Mouse (Mus musculus) lung, postnatal 14 days (tissue): ENCODE results near the gene Slc9a9.
A peak's percentile ranks its signal among the peaks of the same experiment; 100 is the strongest.

Source experiments
- DNase-seq: peaks from one replicate; pipeline ENCODE4 v3.0.0; 2021

The Slc9a9 gene

DNA sequence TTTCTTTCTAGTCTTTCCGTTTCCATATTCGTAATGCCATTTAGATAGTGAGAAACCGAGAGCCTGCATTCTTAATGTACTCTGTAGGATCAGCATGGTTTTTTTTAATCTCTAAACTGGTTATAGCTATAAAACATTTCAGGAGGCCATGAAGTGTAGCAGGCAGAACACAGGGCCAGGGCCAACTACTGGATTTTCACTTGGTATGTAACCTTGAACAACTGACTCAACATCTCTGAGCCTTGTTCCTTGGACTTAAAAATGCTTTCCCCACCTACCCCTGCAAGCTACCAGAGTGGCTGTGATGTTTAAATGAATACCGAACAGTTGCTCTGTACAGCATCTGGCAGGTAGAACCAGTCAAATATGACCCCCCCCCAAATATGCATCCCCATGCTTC, 418.5 kb downstream of the Slc9a9 start:
- DNase-seq: no peak

DNA sequence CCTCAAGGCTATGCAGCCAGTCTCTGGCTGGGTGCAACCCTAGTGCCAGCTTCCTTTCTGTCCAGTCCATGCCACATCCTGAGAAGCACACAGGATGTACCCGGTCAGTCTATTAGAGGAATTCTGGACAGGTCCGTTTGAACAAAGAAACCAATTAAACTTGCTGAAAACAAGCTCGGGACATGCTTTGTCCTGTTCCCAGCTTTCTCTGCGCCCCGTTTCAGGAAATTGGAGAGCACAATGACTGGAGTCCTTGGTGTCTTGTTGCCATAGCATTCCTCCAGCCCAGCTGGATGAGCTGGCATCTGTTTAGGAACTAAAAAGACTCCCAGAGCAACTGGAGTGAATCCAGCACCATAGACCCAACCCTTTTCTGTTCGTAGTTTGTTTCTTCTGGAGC, 419.3 kb downstream of the Slc9a9 start:
- peak; percentile 13 for DNase-seq

DNA sequence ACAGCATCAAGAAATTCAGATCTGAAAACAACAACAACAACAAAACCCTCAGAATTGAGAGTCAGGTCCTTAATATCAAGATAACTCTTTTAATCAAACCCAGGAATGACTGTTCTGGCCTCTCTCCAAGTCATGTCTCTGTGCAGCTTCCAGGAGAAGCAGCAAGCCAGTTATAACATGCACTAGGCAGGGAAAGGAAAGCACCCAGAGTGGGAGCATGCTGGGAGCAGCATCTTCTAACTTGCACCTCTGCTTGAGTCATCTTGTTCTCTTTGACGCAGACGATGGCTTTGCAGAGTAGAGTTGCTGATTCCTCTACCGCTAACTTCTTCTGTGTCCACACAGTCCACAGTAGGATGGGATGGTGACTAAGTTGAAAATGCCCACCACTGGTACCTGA, 426.8 kb downstream of the Slc9a9 start:
- no peak for DNase-seq

DNA sequence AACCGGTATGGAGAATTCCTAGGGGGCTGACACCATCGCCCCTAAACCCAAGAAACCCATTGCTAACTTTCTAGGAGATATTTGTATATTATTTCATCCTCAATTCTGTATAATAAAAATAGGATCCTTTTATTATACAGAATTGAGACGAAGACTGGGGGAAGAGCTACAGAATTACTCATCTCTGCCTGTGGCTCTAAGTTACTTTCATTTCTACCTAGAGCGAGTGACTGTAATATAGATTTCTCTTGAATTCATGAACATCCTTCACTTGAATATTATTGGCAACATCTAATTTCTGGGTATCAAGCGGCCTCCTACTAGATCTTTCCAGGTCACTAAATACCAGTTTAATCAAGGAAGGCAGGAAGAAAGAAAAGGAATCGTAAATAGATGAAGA, 436.1 kb downstream of the Slc9a9 start:
- DNase-seq: no peak

DNA sequence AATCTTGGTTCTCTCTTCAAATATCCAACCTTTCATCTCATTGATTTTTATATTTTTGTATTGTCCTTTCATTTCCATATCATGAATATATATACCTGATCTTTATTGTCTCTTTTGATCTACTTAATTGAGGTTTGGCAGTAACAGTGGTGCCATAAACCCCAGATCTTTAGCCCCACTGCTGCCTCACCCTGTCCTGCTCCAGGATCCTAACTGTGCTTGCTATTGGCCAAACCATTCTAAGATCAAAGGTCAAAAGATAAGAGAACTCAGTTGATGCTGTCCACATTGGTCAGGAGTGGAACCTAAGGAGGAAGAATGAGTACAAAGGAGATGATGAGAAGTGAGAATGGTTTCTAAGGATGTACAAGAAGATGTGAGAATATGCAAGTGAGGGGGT, 440.1 kb downstream of the Slc9a9 start:
- no peak for DNase-seq

DNA sequence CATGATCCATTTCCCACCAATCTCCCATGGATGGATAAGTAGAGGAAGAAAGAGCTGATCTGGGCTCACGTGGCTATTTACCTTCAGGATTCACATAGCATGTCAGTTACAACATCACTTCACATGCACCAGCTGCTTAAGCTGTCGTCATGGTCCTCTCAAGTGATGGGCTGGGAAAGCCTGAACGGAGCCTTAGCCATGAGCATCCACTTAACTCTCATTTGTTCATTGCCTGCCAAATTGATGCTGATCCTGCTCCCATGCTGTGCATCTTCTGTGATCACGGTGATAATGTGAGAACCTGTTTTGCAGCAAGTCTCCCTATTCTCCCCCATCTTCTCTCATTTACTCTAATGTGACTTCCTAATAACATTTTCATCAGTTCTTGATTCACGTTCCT, 441.1 kb downstream of the Slc9a9 start:
- no peak for DNase-seq

DNA sequence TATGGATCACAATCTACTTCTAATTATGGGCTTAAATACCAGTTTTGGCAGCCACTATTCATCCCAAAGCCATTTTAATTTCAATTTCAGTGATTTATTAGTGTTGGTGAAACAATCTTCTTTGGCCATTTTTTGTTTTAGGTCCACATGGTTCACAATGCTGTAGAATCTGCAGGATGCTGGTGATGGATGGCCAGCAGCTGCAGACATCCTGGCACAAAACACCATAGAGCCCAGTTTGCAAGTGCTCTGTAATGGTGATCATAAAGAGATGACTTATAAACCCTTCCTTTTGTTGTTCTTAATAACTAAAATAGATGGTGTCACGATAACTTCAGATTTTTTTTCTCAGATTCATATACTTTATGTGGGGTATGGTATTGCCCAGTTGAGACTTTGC, 442.0 kb downstream of the Slc9a9 start:
- no peak for DNase-seq

DNA sequence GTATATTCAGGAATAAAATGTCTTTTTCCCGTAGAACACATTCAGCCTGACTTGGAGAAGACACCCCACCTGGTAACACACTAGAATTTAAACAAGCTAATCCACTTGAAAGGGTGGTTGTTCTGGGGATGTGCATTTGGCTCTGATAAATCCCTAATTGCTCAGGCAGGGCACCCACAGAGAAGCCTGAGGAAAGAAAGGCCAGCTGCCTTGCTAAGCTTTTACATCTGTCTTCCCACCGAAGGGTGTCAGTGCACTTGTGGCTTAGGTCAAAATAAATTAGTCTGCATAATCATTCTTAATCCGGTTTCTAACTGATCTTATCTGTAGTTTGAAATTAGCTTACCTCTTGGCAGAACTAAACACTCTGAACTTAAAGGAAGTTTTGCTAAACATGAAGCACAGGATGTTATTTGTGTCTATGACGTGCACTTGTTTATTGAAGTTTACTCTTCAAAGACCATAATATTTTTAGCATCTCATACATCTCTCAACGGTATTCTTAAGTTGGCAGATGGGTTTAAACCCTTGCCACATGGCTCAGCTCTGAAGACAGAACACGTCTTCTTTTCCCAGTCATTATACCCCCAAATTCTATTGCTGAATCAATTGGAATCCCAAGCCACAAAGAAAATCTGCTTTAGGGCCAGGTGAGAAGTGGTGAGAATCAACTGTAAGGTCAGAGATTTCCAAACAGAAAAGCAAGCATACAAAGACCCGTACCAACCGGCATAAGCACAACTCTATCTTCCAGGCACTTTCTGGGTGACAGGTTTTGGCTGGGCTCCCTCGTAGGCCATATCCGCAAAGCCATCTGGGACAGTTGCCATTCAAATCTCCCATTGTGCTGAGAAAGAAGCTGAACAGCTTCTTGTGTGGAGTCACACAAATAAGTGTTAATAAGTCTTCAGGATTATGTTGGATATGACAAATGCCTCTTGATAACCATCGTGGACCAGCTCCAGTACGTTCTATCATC, 443.7 kb downstream of the Slc9a9 start:
- peak; percentile 58 for DNase-seq

DNA sequence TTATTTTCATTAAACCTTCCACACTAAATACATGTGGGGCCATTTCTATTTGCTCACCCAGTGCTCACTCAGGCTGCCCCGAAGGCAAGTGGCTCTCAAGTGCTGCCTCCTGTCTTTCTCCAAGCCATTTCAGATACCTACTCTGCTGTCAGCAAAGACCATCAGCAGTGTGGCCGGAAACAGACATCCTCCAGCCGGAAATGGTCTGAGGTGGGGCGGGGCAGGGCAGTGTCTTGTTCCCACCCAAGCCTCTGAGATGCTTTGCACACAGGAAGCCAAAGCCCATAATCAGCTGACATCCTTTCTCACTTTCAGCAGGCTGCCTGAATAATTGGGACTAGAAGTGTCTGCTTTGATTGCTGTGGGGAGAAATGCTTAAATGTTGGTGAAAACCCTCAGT, 450.4 kb downstream of the Slc9a9 start:
- peak; percentile 22 for DNase-seq

DNA sequence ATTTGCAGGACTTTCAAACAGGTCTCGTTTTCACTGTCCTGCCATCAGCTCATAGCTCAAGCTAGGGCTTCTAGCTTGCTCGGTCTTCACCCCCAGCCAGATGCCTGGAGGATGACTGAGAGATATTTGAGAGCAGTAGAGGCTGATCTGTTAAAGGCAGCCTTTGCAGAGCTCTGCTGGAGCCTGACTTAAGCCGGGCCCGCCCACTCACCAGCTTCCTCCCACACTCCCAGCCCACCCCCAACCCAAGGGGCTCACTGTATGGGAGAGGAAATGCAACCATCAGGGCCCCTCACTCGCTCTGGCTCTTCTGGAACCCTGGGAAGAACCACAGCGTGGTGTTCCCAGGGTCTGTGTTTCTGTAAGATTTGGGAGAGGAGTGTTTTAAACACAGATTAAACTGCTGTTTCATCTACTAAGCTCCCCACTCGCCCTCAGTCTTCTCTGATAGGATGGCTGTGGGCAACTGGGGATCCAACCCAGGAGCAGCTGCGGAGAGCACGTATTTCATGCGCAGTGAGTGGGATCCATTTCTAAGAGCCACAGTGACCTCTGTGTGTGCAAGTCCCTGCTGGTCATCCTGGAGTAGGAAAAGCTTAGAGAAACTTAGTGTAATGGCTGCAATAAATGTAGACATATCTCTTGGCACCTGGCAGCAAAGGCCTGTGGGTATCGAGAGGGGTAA, 451.6 kb downstream of the Slc9a9 start:
- DNase-seq: no peak

DNA sequence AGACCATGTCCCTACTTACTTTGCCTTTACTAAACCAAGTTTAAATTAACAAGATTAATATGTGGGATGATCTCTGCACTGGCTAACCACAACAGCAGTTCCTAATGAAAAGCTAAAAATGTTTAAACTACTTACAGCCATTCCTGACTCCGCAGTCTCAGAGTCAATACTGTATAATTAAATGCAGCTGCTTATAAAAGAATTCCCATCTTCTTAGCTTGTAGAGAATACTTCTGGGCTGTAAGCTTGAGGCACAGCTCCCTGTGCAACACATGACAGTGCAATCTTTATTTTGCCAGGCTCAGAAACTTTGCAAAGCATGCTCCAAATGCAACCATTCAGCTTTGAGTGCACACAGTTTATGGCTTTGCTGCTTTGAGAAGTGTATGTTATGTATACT, 456.0 kb downstream of the Slc9a9 start:
- DNase-seq: no peak

DNA sequence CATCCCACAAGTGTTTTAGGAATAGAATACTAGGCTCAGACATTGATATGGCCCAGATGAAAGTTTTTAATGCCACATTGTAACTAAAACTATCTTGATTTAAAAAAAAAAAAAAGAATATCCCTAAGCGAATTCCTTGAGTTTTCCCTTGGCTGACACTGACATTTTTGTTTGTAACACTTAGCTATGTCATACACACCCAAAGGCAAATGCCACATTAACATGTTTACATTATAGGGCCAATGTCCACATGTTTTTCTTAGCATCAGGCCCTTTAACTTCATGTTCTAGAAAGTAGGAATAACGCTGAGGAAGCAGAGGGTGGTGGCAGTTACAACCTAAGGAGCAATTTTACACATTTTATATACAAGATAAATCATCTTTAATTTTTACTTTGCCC, 458.1 kb downstream of the Slc9a9 start:
- no peak for DNase-seq

DNA sequence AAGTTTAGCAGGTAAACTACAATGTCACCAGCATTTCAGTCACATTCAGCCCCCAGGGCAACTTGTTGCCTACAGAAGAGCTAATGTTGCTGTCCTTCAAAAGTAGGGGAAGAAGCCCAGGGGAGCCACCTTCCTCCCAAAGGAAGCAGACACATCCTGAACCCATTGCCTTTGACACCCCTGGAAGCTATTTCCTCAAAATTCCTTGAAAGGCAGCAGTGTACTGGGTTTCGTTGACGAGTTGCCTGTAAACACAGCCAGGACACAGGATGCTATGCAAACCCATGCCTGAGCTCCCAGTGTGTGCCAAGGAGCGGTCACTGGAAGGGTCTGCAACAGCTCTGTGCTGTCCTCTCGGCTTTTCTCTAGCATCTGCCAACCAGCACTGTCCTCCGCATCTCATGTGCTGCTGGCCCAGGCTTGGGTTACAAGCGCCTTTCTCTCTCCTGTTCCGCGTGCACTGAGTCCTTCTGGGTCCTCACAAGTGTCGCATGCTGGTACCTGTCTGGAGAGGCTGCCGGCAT, 479.6 kb downstream of the Slc9a9 start:
- DNase-seq: no peak

DNA sequence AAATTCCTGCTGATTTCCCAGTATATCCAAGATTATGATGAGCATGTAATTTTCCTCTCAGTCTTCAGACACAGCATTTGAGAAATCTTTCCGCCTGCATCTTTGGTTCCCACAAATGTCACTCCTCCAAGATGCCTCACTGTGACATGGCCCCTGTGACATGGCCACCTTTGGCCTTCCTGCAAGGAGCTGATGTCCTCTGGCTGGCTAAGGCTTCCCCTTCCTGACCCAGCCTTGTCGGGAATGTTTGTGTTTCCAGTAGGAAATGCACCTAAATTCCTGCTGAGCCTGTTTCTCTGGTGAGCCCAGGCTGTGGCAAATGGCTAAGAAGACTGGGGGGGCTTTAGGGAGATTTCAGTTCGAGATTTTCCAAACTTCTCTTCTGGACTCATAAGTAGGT, 480.4 kb downstream of the Slc9a9 start:
- no peak for DNase-seq

DNA sequence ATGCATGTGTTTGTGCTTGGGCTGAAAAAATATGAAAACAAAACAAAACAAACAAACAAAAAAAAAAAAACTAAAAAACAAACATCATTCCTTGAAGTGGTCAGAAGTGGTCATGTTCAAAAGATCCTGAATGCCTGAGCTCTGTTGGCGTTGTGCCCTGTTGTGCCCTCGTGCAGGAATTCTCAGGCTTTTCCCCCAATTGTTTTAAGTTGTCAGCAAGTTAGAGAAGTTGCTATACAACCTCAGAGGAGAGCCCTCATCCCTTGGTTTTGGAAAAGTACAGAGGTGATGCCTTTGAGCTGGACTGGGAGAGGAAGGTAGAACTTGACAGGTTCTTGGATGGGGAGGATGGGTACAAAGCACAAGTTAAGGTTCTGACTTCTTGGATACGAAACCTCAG, 480.9 kb downstream of the Slc9a9 start:
- DNase-seq: no peak

DNA sequence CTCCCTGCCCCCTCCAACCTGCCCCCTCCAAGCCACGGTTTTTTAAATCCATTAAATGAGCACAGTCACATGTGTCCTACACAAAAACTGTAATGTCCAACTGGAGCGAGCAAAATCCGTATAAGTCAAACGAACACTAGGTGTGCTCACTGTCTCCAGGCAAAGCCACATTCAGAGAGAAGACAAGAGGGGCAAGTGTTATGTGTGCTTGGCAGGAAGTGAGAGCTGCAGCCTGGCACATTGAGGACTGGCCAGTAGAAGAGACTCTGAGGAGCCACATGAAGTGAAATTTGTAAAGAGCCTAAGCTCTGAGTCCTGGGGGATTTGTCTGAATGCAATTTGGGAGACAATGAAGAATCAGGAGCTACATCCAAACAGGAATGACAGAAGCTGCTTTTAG, 481.3 kb downstream of the Slc9a9 start:
- no peak for DNase-seq

DNA sequence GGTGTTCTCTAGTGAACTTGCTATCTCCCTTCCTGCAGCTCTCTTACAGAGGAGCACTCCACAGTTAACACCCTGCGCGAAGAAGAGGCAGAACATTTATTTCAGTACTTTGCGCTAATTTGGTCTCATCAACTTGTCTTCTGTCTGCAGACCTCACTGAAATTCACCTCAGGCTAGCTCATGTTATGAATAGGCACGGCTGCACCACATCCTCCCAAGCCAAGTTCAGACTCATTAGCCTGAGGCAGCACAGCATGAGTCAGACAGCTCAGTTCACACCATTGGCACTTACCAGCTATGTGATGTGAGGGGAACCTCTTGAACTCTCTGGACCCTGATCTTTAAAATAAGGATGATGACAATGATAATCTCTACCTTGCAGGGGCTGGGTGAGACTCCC, 482.0 kb downstream of the Slc9a9 start:
- no peak for DNase-seq

DNA sequence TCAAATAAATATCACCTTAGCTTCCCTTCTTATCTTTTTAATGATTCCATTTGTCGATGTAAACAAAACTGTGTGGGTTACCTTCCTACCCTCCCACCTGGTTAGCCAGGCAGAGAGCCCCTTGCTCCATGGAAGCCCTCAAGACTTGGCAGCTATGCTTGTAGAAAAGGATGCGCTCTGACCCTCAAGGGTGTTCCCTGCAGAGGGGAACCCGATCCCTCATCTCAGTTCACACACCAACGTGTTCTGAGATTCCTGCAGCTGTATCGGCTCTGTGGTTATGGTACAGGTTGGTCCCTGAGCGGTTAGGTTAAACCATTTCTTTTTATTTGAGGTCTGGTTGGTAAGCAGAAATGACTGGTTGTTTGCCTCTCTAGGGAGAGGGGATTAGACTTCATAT, 484.3 kb downstream of the Slc9a9 start:
- no peak for DNase-seq

DNA sequence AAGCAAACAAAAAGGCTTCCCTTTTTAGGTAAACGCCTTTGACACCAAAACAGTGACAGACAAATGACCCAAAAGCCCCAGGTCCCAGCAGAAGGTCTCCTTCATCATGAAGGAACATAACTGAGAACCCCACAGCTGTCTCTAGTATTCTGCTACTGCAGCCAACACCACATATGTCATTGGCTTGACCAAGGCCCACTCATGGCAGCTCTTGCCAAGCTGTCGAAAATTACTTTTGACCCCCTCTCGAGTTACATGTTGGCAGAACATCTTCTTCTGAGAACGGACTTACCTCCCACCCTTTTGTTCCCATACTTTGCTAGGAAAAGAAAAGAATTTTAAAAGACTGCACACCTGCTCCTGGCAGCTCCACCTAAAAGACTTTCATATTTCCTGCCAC, 488.2 kb downstream of the Slc9a9 start:
- DNase-seq: no peak

DNA sequence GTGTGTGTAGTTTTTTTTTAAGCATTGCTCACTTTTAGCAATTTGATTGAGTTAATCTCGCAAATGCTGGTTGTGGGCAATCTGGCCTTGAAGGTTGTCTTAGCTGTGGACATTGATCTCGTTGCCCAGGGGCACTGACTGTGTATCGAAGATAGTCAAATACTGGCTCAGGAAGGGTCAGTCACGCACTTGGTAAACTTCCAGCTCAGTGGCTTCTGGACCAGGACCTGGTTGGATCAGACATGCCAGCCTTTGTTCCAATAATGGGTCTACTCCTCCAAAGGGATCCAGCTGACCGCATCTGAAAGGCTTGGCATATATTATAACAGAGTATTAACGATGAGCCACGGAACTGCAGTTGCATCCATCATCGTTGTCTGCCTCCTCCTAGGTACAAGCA, 489.2 kb downstream of the Slc9a9 start:
- no peak for DNase-seq

DNA sequence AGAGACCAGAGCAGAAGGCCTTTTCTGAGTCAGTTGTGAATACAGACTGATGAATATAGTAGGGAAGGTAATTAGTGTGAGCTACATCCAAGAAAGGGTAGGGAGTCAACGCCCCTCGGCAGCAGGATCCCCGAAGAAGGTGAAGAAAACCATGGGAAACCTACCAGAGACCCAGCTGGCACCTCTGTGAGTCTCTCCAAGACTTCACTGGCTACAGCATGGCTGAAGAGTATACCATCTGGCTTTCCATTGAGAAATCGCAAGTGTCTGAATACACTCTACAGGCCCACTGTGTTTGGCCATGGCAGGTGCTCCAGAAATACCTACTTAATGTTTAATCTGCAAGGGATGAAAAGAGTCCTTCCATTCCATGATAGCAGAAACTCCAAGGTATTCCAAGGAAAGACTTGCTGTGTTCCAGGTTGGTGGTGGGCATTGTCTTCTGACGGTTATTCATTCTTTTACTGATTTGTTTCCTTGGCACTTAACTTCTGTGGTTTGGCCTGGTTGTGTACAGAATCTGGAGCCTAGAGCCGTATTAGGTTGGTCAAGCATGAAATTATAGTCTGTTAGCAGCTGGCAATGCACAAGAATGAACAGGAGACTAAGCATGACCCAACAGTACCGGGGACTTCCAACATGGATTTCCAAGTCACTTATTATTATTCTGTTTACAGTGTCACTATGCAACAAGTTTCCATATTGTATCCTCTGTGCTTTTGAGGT, 491.0 kb downstream of the Slc9a9 start:
- no peak for DNase-seq

DNA sequence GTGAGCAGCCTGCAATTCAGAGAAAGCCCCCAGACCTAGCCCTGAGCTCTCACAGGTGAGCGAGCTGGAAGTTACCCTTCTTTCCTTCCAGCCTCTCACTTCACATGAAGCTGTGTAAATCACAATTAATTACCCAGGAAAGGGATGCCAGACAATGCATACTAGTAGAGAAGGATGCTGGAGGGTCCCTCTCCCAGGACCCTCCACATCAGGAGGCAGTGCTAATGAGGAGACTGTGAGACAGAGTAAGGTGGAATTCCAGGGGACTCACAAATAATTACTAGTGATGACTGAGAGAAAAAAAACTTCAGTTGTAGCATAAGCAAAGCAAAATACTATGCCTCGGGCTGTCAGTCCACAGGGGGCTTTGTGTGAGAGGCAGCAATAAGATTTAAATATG, 492.0 kb downstream of the Slc9a9 start:
- DNase-seq: no peak

DNA sequence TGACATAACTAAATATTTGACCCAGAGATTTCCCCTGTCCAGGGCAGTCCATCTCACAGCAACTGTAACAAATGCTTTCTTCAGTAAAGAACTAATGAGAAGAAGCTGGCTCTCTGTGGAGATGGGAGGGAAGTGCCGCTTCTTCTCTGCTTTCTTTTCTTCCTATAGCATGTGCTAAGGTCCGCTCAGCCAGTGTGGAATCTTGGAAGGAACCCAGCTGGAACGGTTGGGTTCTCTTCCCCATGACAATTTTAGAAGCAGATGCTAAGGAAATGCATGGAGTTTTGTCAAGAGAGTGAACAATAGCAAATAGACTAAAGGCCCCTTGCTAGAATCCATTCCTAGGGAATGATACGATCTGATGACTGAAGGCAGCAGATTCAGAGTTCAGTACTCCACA, 496.5 kb downstream of the Slc9a9 start:
- no peak for DNase-seq

DNA sequence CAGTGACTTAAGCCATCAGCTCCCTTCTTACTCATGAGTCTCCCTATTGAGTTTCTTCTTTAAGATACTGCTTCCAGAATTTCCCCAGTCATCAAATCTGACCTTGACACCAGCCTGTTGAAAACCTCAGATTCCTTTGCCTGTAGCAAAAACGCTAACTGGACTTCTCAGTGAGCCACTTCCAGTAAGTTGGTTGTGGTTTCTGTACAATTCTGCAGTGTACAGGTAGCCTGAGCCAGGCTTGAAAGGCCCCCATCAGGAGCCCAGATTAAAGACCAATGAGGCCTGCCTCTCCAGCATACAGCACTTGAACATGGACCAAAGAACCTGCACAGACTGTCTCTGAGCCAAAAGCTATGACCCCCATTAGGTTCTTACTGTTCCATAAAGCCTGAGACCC, 498.1 kb downstream of the Slc9a9 start:
- DNase-seq: no peak
